Mouse (Mus musculus) heart, embryonic 16.5 days (tissue): ENCODE measurements around the gene Sac3d1. TPM values are rescaled to one million over a fixed set of nuclear protein-coding genes. Genes with fewer than 3 reads are reported as not detected.
A peak's percentile ranks its signal among the peaks of the same experiment; 100 is the strongest.

Experiments
- ATAC-seq: fragments of 200-750 bp; cut with Nextera tagmentation; replicated peaks from 2 replicates; pipeline ENCODE4 v1.8.0; 2017; ENCODE audit warnings: moderate number of reproducible peaks; ENCODE audit not compliant: insufficient read depth, low FRiP score; ENCODE audit errors: extremely low read depth
- H3K27ac ChIP-seq: fragments of 300-500 bp; sonication (generic); 2 replicates; pipeline ENCODE4 v1.5.1; 2014; ENCODE audit warnings: mild to moderate bottlenecking, low read length, control low read depth, moderate library complexity
- H3K27me3 ChIP-seq: fragments of 300-500 bp; sonication (generic); 2 replicates; pipeline ENCODE4 v1.6.1; 2014; ENCODE audit warnings: low read length, mixed read lengths; ENCODE audit not compliant: control insufficient read depth, insufficient read depth
- H3K36me3 ChIP-seq: fragments of 300-500 bp; sonication (generic); 2 replicates; pipeline ENCODE4 v1.6.1; 2014; ENCODE audit not compliant: control insufficient read depth, insufficient read depth
- H3K4me1 ChIP-seq: fragments of 300-500 bp; sonication (generic); 2 replicates; pipeline ENCODE4 v1.6.1; 2014; ENCODE audit warnings: low read length, mixed read lengths; ENCODE audit not compliant: control insufficient read depth, insufficient read depth
- H3K4me2 ChIP-seq: fragments of 300-500 bp; sonication (generic); 2 replicates; pipeline ENCODE4 v1.6.1; 2014; ENCODE audit warnings: low read depth, mild to moderate bottlenecking, control low read depth, low read length
- H3K4me3 ChIP-seq: fragments of 300-500 bp; sonication (generic); 2 replicates; pipeline ENCODE4 v1.5.1; 2014; ENCODE audit warnings: mild to moderate bottlenecking, control low read depth, low read length
- H3K9ac ChIP-seq: fragments of 300-500 bp; sonication (generic); 2 replicates; pipeline ENCODE4 v1.6.1; 2014; ENCODE audit warnings: low read length, control low read depth
- H3K9me3 ChIP-seq: fragments of 300-500 bp; sonication (generic); replicated peaks from 2 replicates; pipeline ENCODE4 v1.6.1; 2016; ENCODE audit warnings: low read length; ENCODE audit not compliant: control insufficient read depth
- WGBS: fragments of 180-500 bp; shearing (Covaris S2); extraction: QIAGEN DNeasy Blood & Tissue Kit; methylation state at CpG from one replicate; pipeline ENCODE4 v1.1.7; 2014; 5-methylcytosine and 5-hydroxymethylcytosine counted together
- polyA plus RNA-seq: library from polyadenylated mRNA; unstranded; fragments of >200 nt; fragmentation: Nextera tagmentation; extraction: Ambion mirVana; gene quantifications from 2 replicates; pipeline ENCODE4 v1.2.1, GENCODE M21; 2015

Sac3d1 gene
- polyA plus RNA-seq, 1 experiment from 2014 or later = 33.9 TPM

DNA sequence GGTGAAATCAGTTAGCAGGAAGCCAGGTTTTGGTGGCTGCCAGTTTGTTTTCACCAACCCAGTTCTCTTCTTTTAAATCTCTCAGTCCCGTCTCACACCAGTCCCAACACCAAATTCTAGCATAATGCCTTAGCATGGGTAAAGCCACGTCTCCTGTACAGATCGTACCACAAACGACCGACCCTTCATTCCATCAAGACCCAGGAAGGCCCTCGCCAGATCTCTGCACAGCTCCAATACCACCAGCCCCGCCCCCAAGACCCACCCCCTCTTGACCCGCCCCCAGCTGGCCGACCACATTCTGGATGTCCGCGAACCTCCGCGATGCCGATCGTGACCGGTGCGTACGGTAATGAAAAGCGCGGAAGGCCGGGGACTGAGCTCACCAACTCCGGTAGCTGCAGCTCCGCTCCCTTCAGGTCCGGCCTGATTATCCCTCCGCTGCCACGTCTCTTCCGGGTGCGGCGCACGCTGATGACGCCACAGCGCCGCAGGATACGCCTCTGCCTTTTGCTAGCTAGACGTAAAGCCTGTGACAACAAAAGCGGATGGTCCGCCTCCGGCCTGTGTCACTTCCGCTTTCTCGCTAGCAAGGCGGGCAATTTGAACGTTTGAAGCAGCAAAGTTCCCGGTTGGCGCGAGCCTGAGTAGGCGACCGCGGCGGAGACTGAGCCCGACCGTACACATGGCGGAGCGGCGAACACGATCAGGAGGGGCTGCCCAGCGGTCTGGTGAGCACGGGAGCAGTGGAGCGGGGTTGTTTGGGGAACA is 33.8 kb downstream of the Sac3d1 start, which contains the start of the genes Zfpl1 and Cdca5:
Zfpl1 (minus strand) TSS at position 479 of the 771 bp plus-strand sequence.
Cdca5 (plus strand) TSS at position 506 of the 771 bp plus-strand sequence.
- Histone ChIP-seq H3K27me3 (no peaks in the 10 kb centered on the region), H3K9me3 (no peaks in the 10 kb centered on the region), H3K36me3 (peaks cover 17% of the 10 kb centered on the region), H3K9ac (peak within 1 kb of the TSS; percentile 80), H3K27ac (peak within 1 kb of the TSS; percentile 52), H3K4me3 (peak within 1 kb of the TSS; percentile 85), H3K4me2 (peak within 1 kb of the TSS; percentile 91), H3K4me1 (peaks cover 14% of the 10 kb centered on the region)
- WGBS = under 1% methylated on average over 58 of the region's 58 CpGs
- peak; percentile 89 for ATAC-seq

DNA sequence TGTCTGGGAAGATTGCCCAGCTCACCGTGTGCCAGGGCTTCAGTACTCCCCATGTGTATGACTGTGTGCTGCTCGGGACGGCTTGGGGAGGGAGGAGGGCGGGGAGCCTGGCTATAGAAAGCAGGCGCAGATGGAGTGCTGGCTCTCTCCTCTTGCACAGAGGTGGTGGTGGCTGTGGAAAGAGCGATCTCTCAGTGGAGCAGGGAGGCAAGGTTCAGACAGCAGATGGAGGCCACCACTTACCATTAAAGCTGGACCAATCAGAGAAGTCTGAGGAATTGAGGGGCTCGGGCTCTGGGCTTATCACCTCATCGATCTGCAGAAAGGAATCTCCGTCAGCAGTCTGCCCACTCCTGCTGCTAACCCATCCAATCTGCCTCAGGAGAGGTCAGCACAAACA is 36.3 kb downstream of the Sac3d1 start, which contains the start of gene Gm28374:
Gm28374 (minus strand) TSS at position 101 of the 400 bp plus-strand sequence.
- H3K4me3 ChIP-seq = no peak within 1 kb of the TSS
- peaks cover 13% of the 10 kb centered on the region for H3K36me3 ChIP-seq
- no peak within 1 kb of the TSS for H3K4me2 ChIP-seq
- WGBS = 84% methylated on average over 9 of the region's 9 CpGs
- no peak within 1 kb of the TSS for H3K27ac ChIP-seq
- no peaks in the 10 kb centered on the region for H3K9me3 ChIP-seq
- no peak within 1 kb of the TSS for H3K9ac ChIP-seq
- peaks cover 14% of the 10 kb centered on the region for H3K4me1 ChIP-seq
- H3K27me3 ChIP-seq = no peaks in the 10 kb centered on the region
- ATAC-seq = no peak

DNA sequence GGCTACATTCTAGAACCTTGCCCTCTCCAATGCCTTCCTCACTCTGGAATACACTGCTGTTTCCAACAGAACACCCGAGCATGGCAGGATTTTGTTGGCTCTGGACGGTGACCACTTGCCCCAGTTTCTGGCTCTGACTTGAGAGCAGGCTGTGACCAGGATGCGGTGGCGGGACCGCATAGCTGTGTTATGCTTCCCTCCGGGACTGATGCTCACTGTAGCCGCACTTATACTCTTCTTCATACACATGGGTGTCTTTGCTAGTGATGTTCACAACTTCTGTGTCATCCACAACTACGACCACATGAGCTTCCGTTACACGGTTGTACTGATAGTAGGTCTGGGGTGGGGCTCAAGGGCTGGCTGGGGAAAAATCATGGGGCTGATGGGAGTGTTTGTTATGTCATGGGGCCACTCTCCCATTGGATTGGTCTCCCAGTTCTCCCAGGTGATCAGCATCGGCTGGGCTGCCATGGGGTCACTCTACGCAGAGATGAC is 38.4 kb downstream of the Sac3d1 start, which contains the start of gene Tmem262:
Tmem262 (plus strand) TSS at position 51 of the 498 bp plus-strand sequence.
- 87% methylated on average over 12 of the region's 12 CpGs for WGBS
- H3K4me1 ChIP-seq = peaks cover 13% of the 10 kb centered on the region
- peaks cover 12% of the 10 kb centered on the region for H3K36me3 ChIP-seq
- H3K9ac ChIP-seq = no peak within 1 kb of the TSS
- H3K27ac ChIP-seq = no peak within 1 kb of the TSS
- no peak within 1 kb of the TSS for H3K4me3 ChIP-seq
- no peaks in the 10 kb centered on the region for H3K9me3 ChIP-seq
- no peak within 1 kb of the TSS for H3K4me2 ChIP-seq
- no peak for ATAC-seq
- no peaks in the 10 kb centered on the region for H3K27me3 ChIP-seq

DNA sequence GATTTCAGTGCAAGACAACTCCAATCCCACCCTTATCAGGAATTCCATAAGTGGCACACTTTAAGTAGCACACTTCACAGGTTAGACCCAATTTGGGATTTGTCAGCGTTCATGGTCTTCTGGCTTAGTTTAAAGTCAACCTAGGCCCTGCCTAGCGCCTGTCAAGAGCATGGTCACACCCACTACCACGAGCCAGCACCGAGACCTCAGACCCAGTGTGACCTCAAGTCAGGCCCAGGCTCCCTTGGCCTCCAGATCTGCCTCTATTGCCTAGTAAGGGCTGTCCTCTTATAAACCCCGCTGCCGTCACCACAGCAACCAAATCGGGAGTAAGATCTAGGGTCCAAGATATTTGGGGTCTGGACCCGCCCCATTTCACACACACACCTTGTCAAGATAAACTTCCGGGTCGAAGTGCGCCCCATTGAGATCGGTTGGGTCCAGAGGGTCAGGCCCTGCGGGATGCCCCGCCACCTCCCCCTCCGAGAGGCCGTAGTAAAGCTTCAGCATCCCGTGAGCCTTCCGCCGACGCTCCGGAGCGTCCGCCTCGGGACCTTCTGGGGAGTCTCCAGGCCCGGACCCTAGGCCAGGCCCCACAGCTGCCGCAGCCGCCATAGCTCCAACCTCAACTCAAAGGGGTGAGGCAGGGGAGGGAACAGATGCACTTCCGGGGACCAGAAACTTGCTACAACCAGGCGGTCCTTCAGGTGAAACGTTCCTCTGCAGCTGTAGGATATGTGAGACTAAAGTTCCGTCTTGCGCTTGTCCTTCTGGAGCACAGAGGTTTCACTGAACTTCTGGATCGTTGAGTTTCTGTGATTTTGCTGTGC is 41.7 kb downstream of the Sac3d1 start, which contains the start of gene Vps51:
Vps51 (minus strand) TSS at position 668 of the 830 bp plus-strand sequence.
- under 1% methylated on average over 33 of the region's 33 CpGs for WGBS
- Histone ChIP-seq H3K4me1 (peaks cover 7% of the 10 kb centered on the region), H3K9me3 (no peaks in the 10 kb centered on the region), H3K36me3 (peaks cover 16% of the 10 kb centered on the region), H3K4me3 (peak within 1 kb of the TSS; percentile 84), H3K4me2 (peak within 1 kb of the TSS; percentile 96), H3K27me3 (no peaks in the 10 kb centered on the region), H3K27ac (peak within 1 kb of the TSS; percentile 78), H3K9ac (peak within 1 kb of the TSS; percentile 86)
- ATAC-seq = peak; percentile 81

DNA sequence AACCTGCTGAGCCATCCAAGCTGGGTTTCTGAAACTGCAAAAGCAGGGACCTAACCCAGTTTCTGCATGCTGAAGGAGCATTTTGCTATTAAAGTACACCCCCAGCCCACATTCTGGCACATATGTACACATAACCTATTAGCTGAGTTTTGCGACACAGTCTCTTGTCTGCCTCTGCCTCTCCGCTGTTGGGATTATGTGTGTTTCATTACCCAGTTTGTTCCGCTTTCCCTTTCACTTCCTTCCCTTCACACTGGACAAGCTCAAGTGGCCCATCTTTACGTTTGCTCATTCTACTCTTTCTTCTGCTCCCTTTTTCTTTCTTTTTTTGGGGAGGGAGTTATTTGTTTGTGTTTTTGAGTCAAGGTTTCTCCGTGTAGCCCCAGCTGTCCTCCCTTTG is 44.6 kb downstream of the Sac3d1 start:
- no peak overlapping the region for H3K27ac ChIP-seq
- H3K9me3 ChIP-seq = no peaks in the 10 kb centered on the region
- H3K9ac ChIP-seq = no peak overlapping the region
- peaks cover 25% of the 10 kb centered on the region for H3K36me3 ChIP-seq
- ATAC-seq = no peak
- WGBS = 94% methylated on average over 5 of the region's 5 CpGs
- no peak overlapping the region for H3K4me3 ChIP-seq
- peaks cover 7% of the 10 kb centered on the region for H3K4me1 ChIP-seq
- H3K27me3 ChIP-seq = no peaks in the 10 kb centered on the region
- no peak overlapping the region for H3K4me2 ChIP-seq

DNA sequence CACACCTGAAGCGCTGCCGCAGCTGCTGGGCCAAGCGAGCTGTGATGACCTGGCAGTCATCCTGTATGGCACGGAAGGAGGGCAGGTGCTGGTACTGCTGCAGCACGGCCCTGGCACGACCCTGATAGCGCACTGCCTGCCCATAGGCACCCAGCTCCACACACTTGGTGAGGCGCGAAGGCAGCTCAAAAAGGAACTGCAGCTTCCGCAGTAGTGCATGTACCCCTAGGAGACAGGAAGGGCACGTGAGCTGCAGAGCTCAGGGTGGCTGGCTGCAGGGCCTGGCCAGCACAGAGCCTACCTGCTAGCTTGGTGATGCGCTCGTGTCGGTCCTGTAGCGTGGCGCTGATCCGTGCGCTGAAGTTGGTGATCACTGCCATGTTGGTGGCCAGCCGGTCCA is 47.2 kb downstream of the Sac3d1 start:
- Histone ChIP-seq H3K9ac (no peak overlapping the region), H3K36me3 (peaks cover 25% of the 10 kb centered on the region), H3K27me3 (no peaks in the 10 kb centered on the region), H3K4me3 (no peak overlapping the region), H3K4me1 (peaks cover 18% of the 10 kb centered on the region), H3K27ac (no peak overlapping the region), H3K4me2 (no peak overlapping the region), H3K9me3 (no peaks in the 10 kb centered on the region)
- WGBS = 91% methylated on average over 19 of the region's 19 CpGs
- no peak for ATAC-seq

DNA sequence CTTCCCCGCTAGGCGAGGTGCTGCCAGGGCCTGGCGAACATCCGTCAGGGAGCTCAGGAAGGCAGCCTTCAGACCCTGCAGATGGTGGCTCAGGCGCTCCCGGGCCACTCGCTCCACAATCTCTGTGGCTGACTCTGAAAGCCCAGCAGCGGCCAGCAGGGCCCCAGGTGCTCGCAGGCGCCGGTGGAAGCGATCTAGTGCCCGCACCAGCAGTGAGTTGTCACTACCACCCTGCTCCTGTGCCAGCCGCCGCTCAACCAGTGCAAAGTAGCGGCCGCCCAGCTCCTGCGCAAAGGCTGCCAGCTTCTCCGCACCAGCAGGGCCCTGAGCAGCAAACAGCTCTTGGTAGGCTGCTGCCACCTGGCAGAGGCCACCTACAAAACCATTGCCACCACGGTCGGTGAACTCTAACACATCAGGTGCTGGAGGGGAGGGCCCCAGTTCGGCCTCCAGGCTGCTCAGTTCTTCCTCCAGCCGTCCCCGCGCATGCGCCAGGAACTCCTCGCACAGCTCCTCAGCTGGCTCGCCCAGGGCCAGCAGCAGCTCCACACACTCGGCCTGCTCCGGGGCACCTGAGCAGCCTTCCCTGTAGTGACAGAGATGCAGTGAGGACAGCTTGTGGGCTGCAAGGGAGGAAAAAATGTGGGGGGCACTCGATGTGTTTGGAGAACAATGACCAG is 47.7 kb downstream of the Sac3d1 start:
- Histone ChIP-seq H3K4me1 (peaks cover 14% of the 10 kb centered on the region), H3K9me3 (no peaks in the 10 kb centered on the region), H3K9ac (no peak overlapping the region), H3K4me3 (no peak overlapping the region), H3K27me3 (no peaks in the 10 kb centered on the region), H3K4me2 (no peak overlapping the region), H3K36me3 (peaks cover 25% of the 10 kb centered on the region), H3K27ac (no peak overlapping the region)
- ATAC-seq = no peak
- WGBS = 86% methylated on average over 31 of the region's 31 CpGs

DNA sequence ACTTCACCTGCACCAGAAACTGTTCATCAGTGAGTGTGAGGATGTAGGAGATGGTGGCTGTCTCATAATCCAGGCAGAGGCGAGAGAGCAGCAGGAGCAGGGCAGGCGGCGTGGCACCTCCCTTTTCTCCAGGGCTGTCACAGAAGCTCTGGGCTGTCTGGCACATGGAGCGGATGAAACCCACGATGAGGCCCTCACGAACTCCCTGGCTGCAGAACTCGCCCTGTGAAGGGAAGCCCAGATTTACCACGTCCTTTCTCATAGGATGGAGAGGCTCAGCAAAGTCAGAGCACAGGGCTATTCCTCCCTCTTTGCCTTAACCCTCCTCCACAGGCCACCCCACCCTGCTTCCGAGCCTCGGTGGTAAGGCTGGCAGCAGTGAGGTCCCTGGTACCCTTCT is 48.6 kb downstream of the Sac3d1 start:
- ATAC-seq = no peak
- 85% methylated on average over 10 of the region's 10 CpGs for WGBS
- no peak overlapping the region for H3K4me2 ChIP-seq
- no peak overlapping the region for H3K27ac ChIP-seq
- peaks cover 14% of the 10 kb centered on the region for H3K4me1 ChIP-seq
- no peaks in the 10 kb centered on the region for H3K27me3 ChIP-seq
- H3K36me3 ChIP-seq = peaks cover 25% of the 10 kb centered on the region
- H3K9ac ChIP-seq = no peak overlapping the region
- H3K9me3 ChIP-seq = no peaks in the 10 kb centered on the region
- no peak overlapping the region for H3K4me3 ChIP-seq
